Mouse (Mus musculus) testis, adult 2 months (tissue): Measurements from ENCODE around the gene Dgkd. TPM values are rescaled to one million over a fixed set of nuclear protein-coding genes. Genes with fewer than 3 reads are reported as not detected.

Experiments
- H3K27ac ChIP-seq: fragments of 200-500 bp; 2 replicates; pipeline ENCODE4 v1.5.1; 2012; ENCODE audit warnings: low read depth, low read length; ENCODE audit not compliant: control insufficient read depth, insufficient read depth
- H3K27me3 ChIP-seq: fragments of 200-500 bp; 2 replicates; pipeline ENCODE4 v1.6.1; 2012; ENCODE audit warnings: mild to moderate bottlenecking, low read length, moderate library complexity; ENCODE audit not compliant: control insufficient read depth, insufficient read depth
- H3K36me3 ChIP-seq: fragments of 200-500 bp; 2 replicates; pipeline ENCODE4 v1.6.1; 2012; ENCODE audit warnings: mild to moderate bottlenecking, low read length; ENCODE audit not compliant: control insufficient read depth, insufficient read depth
- H3K4me1 ChIP-seq: fragments of 200-500 bp; 2 replicates; pipeline ENCODE4 v1.6.1; 2012; ENCODE audit warnings: low read length; ENCODE audit not compliant: control insufficient read depth, insufficient read depth
- H3K4me3 ChIP-seq: fragments of 200-500 bp; 2 replicates; pipeline ENCODE4 v1.5.1; 2012; ENCODE audit warnings: low read depth, mild to moderate bottlenecking, low read length, moderate library complexity, mixed read lengths; ENCODE audit not compliant: control insufficient read depth
- CTCF ChIP-seq: fragments of 200-500 bp; IDR thresholded peaks from 2 replicates; pipeline ENCODE4 v1.5.1; 2012; ENCODE audit warnings: low read depth, mild to moderate bottlenecking, inconsistent platforms, low read length, moderate library complexity; ENCODE audit not compliant: control insufficient read depth, insufficient read depth, insufficient replicate concordance
- POLR2A ChIP-seq: fragments of 200-500 bp; IDR thresholded peaks from 2 replicates; pipeline ENCODE4 v1.6.1; 2012; ENCODE audit warnings: low read depth, mild to moderate bottlenecking, inconsistent platforms, low read length, moderate library complexity; ENCODE audit not compliant: control insufficient read depth
- polyA plus RNA-seq: library from polyadenylated mRNA; depleted of rRNA; stranded (reverse); fragments of >200 nt; gene quantifications from 2 replicates; pipeline ENCODE4 v1.2.3, GENCODE M21; 2012

Dgkd gene
- polyA plus RNA-seq, 1 experiment: 69.6 TPM

DNA sequence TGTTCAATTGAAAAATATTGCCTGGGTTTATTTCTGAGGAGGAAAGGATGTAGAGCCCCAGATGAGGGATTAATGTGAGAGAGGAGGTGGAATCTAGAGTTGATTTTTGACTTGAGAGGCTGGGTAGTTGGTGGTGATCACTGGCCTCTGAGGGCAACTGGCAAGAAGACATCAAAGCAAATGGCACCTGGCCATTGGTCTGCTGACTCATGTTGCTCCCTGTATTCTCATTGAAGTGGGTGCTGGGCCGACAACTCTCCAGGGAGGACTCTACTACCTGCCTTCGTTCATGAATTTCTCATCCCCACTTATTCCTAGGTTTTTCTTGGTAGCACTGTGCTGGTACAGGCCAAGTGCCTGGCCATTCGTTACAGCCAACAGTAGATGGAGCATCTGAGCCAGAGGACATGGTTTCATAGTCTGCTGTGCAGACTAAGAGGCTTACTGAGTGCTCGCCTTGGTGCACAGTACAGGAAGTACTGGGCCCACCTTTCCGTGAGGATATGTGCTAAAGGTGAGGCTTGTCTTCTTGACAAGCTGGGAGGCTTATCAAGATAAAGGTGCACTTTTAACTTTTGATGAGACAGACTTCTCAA, 53.4 kb downstream of the Dgkd start:
- Histone ChIP-seq H3K4me1 (no peaks in the 10 kb centered on the region), H3K27ac (no peak overlapping the region), H3K4me3 (no peak overlapping the region), H3K36me3 (no peaks in the 10 kb centered on the region), H3K27me3 (no peaks in the 10 kb centered on the region)
- TF ChIP-seq POLR2A (no peak), CTCF (no peak)

- TF ChIP-seq CTCF (no peak), POLR2A (no peak)
- H3K4me1 ChIP-seq: no peaks in the 10 kb centered on the region
- H3K36me3 ChIP-seq: no peaks in the 10 kb centered on the region
- no peak overlapping the region for H3K4me3 ChIP-seq
- no peak overlapping the region for H3K27ac ChIP-seq
- no peaks in the 10 kb centered on the region for H3K27me3 ChIP-seq
These were observed 54.9 kb downstream of the Dgkd start for GRCm38 (mm10) chr1:87908006-87908405.

DNA sequence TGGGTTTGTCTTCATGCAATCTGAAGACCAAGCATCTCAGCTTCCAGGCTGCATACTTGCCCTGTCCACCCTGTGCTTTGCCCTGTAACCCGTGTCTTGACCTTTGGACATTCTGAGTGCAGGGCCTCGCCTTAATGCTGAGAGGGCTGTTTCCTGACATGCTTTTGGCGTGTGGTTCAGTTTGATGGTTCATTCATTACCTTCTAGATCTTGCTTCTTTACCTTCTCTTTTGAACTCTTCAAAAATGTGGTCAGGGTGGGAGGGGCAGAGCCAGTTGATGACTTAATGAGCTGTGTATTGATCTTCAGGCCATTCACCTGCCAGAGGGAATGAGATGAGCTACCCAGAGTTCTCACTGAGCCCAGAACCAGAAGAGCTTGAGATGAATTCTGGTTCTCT, 55.6 kb downstream of the Dgkd start:
- no peak overlapping the region for H3K27ac ChIP-seq
- H3K27me3 ChIP-seq: no peaks in the 10 kb centered on the region
- no peaks in the 10 kb centered on the region for H3K4me1 ChIP-seq
- no peak for TF ChIP-seq CTCF
- TF ChIP-seq POLR2A: no peak
- H3K4me3 ChIP-seq: no peak overlapping the region
- no peaks in the 10 kb centered on the region for H3K36me3 ChIP-seq

- Histone ChIP-seq H3K27me3 (no peaks in the 10 kb centered on the region), H3K4me1 (no peaks in the 10 kb centered on the region), H3K27ac (no peak overlapping the region), H3K36me3 (no peaks in the 10 kb centered on the region), H3K4me3 (no peak overlapping the region)
- TF ChIP-seq CTCF (no peak), POLR2A (no peak)
These were observed 56.5 kb downstream of the Dgkd start for GRCm38 (mm10) chr1:87909565-87909964.

GRCm38 (mm10) chr1:87910428-87910827, 57.3 kb downstream of the Dgkd start:
- no peak overlapping the region for H3K27ac ChIP-seq
- H3K27me3 ChIP-seq: no peaks in the 10 kb centered on the region
- TF ChIP-seq POLR2A (no peak), CTCF (no peak)
- no peaks in the 10 kb centered on the region for H3K4me1 ChIP-seq
- no peak overlapping the region for H3K4me3 ChIP-seq
- no peaks in the 10 kb centered on the region for H3K36me3 ChIP-seq

DNA sequence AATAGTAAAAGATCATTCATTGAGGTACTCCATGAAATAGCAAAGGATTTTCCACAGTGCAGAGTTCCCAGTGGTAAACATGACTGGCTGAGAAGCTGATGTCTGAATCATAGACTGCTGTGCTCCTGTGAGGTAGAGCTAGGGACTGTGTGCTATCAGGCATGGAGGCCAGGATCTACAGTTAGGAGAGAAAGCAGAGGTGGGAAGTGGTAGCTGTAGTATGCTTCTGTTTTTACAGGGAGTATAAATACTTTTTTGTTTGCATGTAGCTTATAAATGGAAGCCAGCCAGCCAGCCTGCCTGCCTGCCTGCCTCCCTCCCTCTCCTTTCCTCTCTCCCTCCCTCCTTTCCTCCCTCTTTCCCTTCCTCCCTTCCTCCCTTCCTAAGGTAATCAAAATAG, 60.3 kb downstream of the Dgkd start:
- Histone ChIP-seq H3K27me3 (no peaks in the 10 kb centered on the region), H3K36me3 (peaks cover 6% of the 10 kb centered on the region), H3K27ac (no peak overlapping the region), H3K4me3 (no peak overlapping the region), H3K4me1 (no peaks in the 10 kb centered on the region)
- TF ChIP-seq CTCF (no peak), POLR2A (no peak)

DNA sequence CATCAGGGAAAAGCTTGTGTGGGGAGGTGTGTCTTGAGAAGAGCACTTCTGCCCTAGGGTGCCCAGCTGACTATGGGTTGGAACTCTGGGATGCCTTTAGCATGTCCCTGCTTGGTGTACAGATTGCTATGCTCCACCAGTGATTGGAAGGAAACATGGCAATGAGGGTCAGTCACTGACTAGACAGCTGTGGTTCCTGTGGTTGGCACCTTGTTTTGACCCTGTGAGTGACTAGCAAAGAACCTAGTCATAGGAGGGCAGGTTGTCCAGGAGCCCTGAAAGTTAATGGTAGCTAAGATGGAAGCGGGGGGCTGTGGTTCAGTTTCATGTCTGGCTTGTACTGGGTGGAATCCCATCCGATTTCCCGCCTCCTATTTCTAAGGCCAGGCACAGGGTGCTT, 64.3 kb downstream of the Dgkd start:
- TF ChIP-seq CTCF: no peak
- H3K27ac ChIP-seq: no peak overlapping the region
- peaks cover 10% of the 10 kb centered on the region for H3K36me3 ChIP-seq
- H3K4me1 ChIP-seq: no peaks in the 10 kb centered on the region
- H3K4me3 ChIP-seq: no peak overlapping the region
- H3K27me3 ChIP-seq: no peaks in the 10 kb centered on the region

DNA sequence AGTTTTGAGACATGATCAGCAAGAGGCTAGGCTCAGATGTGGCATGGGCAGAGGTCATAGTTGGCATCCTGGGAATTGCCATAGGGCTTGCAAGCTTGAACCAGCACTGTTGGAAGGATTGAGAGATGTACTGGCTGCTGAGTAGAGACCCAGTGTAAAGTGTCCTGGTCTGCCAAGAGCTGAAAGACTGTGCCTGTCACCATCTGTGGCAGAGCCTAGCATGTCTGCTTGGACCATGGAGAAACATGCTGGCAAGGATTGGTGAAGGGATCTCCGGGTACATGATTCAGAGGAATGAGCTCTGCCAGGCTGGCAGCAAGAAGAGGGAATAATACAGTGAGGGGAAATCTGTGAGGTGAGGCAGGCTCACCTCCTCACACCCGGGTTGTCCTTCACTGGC, 65.0 kb downstream of the Dgkd start:
- H3K36me3 ChIP-seq: peaks cover 10% of the 10 kb centered on the region

More for the DNA sequence above, 65.0 kb downstream of the Dgkd start:
- TF ChIP-seq POLR2A: no peak
- no peak for TF ChIP-seq CTCF
- Histone ChIP-seq H3K27me3 (no peaks in the 10 kb centered on the region), H3K4me1 (no peaks in the 10 kb centered on the region), H3K27ac (no peak overlapping the region), H3K4me3 (no peak overlapping the region)
